In genomic region chr6:54703633-54704538, GRCm38 (mm10) we compare ENCODE assay signal across 14 mouse cellular contexts. TPM values are rescaled to one million over a fixed set of nuclear protein-coding genes. Genes with fewer than 3 reads are reported as not detected.
DNase-seq lines count a peak whose midpoint lies in the region; ATAC-seq lines count a peak whose summit lies in the region.
"Had no signal": no experiment of that assay in that cellular context is flagged by ENCODE, and none has a peak within 500 bp of the region (broad histone marks: within the 10 kb centered on the region; RNA-seq: fewer than 3 reads in every experiment).

No protein-coding gene starts in this region.

- H3K4me3 ChIP-seq in neural tube, embryonic 12.5 days, result no peak overlapping the region
- H3K4me3 ChIP-seq in neural tube, embryonic 15.5 days (replicated peaks), result no peak overlapping the region
- no peak overlapping the region for H3K4me3 ChIP-seq in forebrain, embryonic 15.5 days
- H3K4me3 ChIP-seq in neural tube, embryonic 14.5 days (ENCODE audit: low read depth, low read length), result no peak overlapping the region
- H3K4me3 ChIP-seq: stomach, embryonic 15.5 days had no signal

- ATAC-seq in neural tube, embryonic 12.5 days (ENCODE audit: low FRiP score, low read depth), result no peak
- ATAC-seq in neural tube, embryonic 15.5 days (ENCODE audit: low FRiP score), result no peak
- ATAC-seq in forebrain, embryonic 15.5 days (replicated peaks), result peak; percentile 44
- no peak for ATAC-seq in neural tube, embryonic 14.5 days (ENCODE audit: low read depth)
- ATAC-seq: CD4-positive, CD25-positive, alpha-beta regulatory T cell, adult 4 months had no signal

- H3K9me3 ChIP-seq in neural tube, embryonic 12.5 days, result no peaks in the 10 kb centered on the region
- no peaks in the 10 kb centered on the region for H3K9me3 ChIP-seq in neural tube, embryonic 15.5 days (replicated peaks)
- H3K9me3 ChIP-seq in forebrain, embryonic 15.5 days, result no peaks in the 10 kb centered on the region
- H3K9me3 ChIP-seq in neural tube, embryonic 14.5 days (ENCODE audit: control insufficient read depth, low read length), result no peaks in the 10 kb centered on the region
- H3K9me3 ChIP-seq: stomach, embryonic 15.5 days had no signal

- DNase-seq in mesoderm, embryonic 11.5 days (ENCODE audit: low read depth, low spot score), result peak; percentile 15
- no peak for DNase-seq in thymus, postnatal 10 days (ENCODE audit: low spot score in 2 of 2)
- DNase-seq in retina, postnatal 1 day, result no peak
- DNase-seq: adrenal gland, adult 2 months; cerebellum, adult 2 months; lung, embryonic 14.5 days; spleen, adult 18-20 months had no signal

- H3K27me3 ChIP-seq in neural tube, embryonic 12.5 days (replicated peaks), result peaks cover 15% of the 10 kb centered on the region; the same call in 1 of the 2 replicates
- peaks cover 12% of the 10 kb centered on the region; the same call in 1 of the 2 replicates for H3K27me3 ChIP-seq in neural tube, embryonic 15.5 days (replicated peaks)
- H3K27me3 ChIP-seq in forebrain, embryonic 15.5 days, result no peaks in the 10 kb centered on the region
- 0 out of 2 replicates have a peak, but pooled peaks cover under 1% of the 10 kb centered on the region for H3K27me3 ChIP-seq in neural tube, embryonic 14.5 days (ENCODE audit: control insufficient read depth, insufficient read depth, low read length)

- H3K27ac ChIP-seq in neural tube, embryonic 12.5 days, result no peak overlapping the region
- H3K27ac ChIP-seq in neural tube, embryonic 15.5 days (replicated peaks), result no peak overlapping the region
- peak overlapping the region; percentile 91 for H3K27ac ChIP-seq in forebrain, embryonic 15.5 days (replicated peaks)
- H3K27ac ChIP-seq in neural tube, embryonic 14.5 days (ENCODE audit: low read depth, low read length), result peak overlapping the region; percentile 58; the same call in 1 of the 2 replicates
- H3K27ac ChIP-seq: kidney, postnatal 0 days; stomach, embryonic 15.5 days had no signal

- 0 out of 2 replicates have a peak overlapping the region, but pooled peaks have one; percentile 14 for H3K4me2 ChIP-seq in neural tube, embryonic 12.5 days (replicated peaks)
- no peak overlapping the region for H3K4me2 ChIP-seq in neural tube, embryonic 15.5 days
- H3K4me2 ChIP-seq in forebrain, embryonic 15.5 days (replicated peaks), result peak overlapping the region; percentile 18; the same call in 1 of the 2 replicates
- no peak overlapping the region for H3K4me2 ChIP-seq in neural tube, embryonic 14.5 days (ENCODE audit: low read depth, low read length)
- H3K4me2 ChIP-seq: lung, embryonic 14.5 days; stomach, embryonic 15.5 days had no signal

- WGBS in neural tube, embryonic 12.5 days, result 18% methylated on average over 14 of the region's 14 CpGs
- 21% methylated on average over 14 of the region's 14 CpGs for WGBS in neural tube, embryonic 15.5 days
- WGBS in forebrain, embryonic 15.5 days, result 10% methylated on average over 14 of the region's 14 CpGs
- 17% methylated on average over 14 of the region's 14 CpGs for WGBS in neural tube, embryonic 14.5 days

- 0 out of 2 replicates have a peak overlapping the region, but pooled peaks have one; percentile 17 for H3K9ac ChIP-seq in neural tube, embryonic 12.5 days
- H3K9ac ChIP-seq in neural tube, embryonic 15.5 days (replicated peaks), result no peak overlapping the region
- peak overlapping the region; percentile 34; the same call in 1 of the 2 replicates for H3K9ac ChIP-seq in forebrain, embryonic 15.5 days (replicated peaks)
- no peak overlapping the region; the same call in 1 of the 2 replicates for H3K9ac ChIP-seq in neural tube, embryonic 14.5 days (replicated peaks; ENCODE audit: low read depth, low read length)
- H3K9ac ChIP-seq: lung, embryonic 14.5 days; stomach, embryonic 15.5 days had no signal

- H3K4me1 ChIP-seq in neural tube, embryonic 12.5 days, result peaks cover 29% of the 10 kb centered on the region
- peaks cover 32% of the 10 kb centered on the region for H3K4me1 ChIP-seq in neural tube, embryonic 15.5 days
- H3K4me1 ChIP-seq in forebrain, embryonic 15.5 days, result peaks cover 56% of the 10 kb centered on the region
- H3K4me1 ChIP-seq in neural tube, embryonic 14.5 days (ENCODE audit: control insufficient read depth, insufficient read depth, low read length), result peaks cover 18% of the 10 kb centered on the region

- H3K36me3 ChIP-seq in neural tube, embryonic 12.5 days, result no peaks in the 10 kb centered on the region
- H3K36me3 ChIP-seq in neural tube, embryonic 15.5 days, result 0 out of 2 replicates have a peak, but pooled peaks cover 3% of the 10 kb centered on the region
- 0 out of 2 replicates have a peak, but pooled peaks cover 9% of the 10 kb centered on the region for H3K36me3 ChIP-seq in forebrain, embryonic 15.5 days
- no peaks in the 10 kb centered on the region for H3K36me3 ChIP-seq in neural tube, embryonic 14.5 days (ENCODE audit: control insufficient read depth, insufficient read depth, low read length)
- H3K36me3 ChIP-seq: stomach, embryonic 15.5 days had no signal

RNA-seq across cellular contexts. Expression of gene Mturn, which starts 22.5 kb away (rescaled TPM):
- 45.5 and 46.7 TPM in 2 replicates for polyA plus RNA-seq in neural tube, embryonic 12.5 days (2016; fragmentation: Nextera tagmentation; extraction: Ambion mirVana)
- polyA plus RNA-seq in neural tube, embryonic 15.5 days (2015; fragmentation: Nextera tagmentation; extraction: Ambion mirVana), result 62.7 and 75.0 TPM in 2 replicates
- 121 and 129 TPM in 2 replicates for polyA plus RNA-seq in forebrain, embryonic 15.5 days (2015; fragmentation: Nextera tagmentation; extraction: Ambion mirVana)
- 91.3 and 110 TPM in 2 replicates for polyA plus RNA-seq in neural tube, embryonic 14.5 days (2014; fragmentation: Nextera tagmentation; extraction: Ambion mirVana)

Comparison
In these comparisons a context has a peak if more than half of its experiments do, and no peak if none do; other contexts are left out.
1. H3K27ac ChIP-seq: peak in forebrain, embryonic 15.5 days (single experiment) and neural tube, embryonic 14.5 days (single experiment); none in neural tube, embryonic 12.5 days (single experiment) and neural tube, embryonic 15.5 days (single experiment).
2. H3K4me2 ChIP-seq: peak in neural tube, embryonic 12.5 days (single experiment) and forebrain, embryonic 15.5 days (single experiment); none in neural tube, embryonic 15.5 days (single experiment) and neural tube, embryonic 14.5 days (single experiment).
3. H3K9ac ChIP-seq: peak in neural tube, embryonic 12.5 days (single experiment) and forebrain, embryonic 15.5 days (single experiment); none in neural tube, embryonic 15.5 days (single experiment) and neural tube, embryonic 14.5 days (single experiment).